Mouse (Mus musculus): ENCODE measurements around the gene Stra8.
A peak's percentile ranks its signal among the peaks of the same experiment; 100 is the strongest.

Stra8 gene

GRCm38 (mm10) chr6:34919956-34920355 lies at the start of gene Stra8:
Gene Stra8, plus strand, starts transcription at chr6:34920163.
- no peak for DNase-seq (ENCODE audit: low spot score in 2 of 2)

- no peak for DNase-seq (ENCODE audit: low spot score in 2 of 2)
Observed at GRCm38 (mm10) chr6:34870724-34871123, 49.2 kb upstream of the Stra8 start.

- DNase-seq (ENCODE audit: low spot score in 2 of 2): no peak
Observed at GRCm38 (mm10) chr6:34871929-34872328, 48.0 kb upstream of the Stra8 start.

GRCm38 (mm10) chr6:34872871-34873270 lies 47.1 kb upstream of the Stra8 start:
- no peak for DNase-seq (ENCODE audit: low spot score in 2 of 2)

GRCm38 (mm10) chr6:34874101-34874921 lies 45.7 kb upstream of the Stra8 start:
- no peak for DNase-seq (ENCODE audit: low spot score in 2 of 2)

- no peak for DNase-seq (ENCODE audit: low spot score in 2 of 2)
Observed at GRCm38 (mm10) chr6:34875268-34875761, 44.6 kb upstream of the Stra8 start.

GRCm38 (mm10) chr6:34875966-34876834 lies 43.8 kb upstream of the Stra8 start:
- no peak for DNase-seq (ENCODE audit: low spot score in 2 of 2)

- no peak for DNase-seq (ENCODE audit: low spot score in 2 of 2)
Observed at GRCm38 (mm10) chr6:34876835-34877156, 43.2 kb upstream of the Stra8 start.

- DNase-seq (ENCODE audit: low spot score in 2 of 2): peak; percentile 77 to 89
Observed at GRCm38 (mm10) chr6:34877509-34878321, 42.2 kb upstream of the Stra8 start, which contains the start of gene Cyren. Gene Cyren, minus strand, starts transcription at chr6:34878060.

GRCm38 (mm10) chr6:34879101-34879740 lies 40.7 kb upstream of the Stra8 start:
- no peak for DNase-seq (ENCODE audit: low spot score in 2 of 2)

- DNase-seq (ENCODE audit: low spot score in 2 of 2): no peak
Observed at GRCm38 (mm10) chr6:34879911-34880475, 40.0 kb upstream of the Stra8 start.

GRCm38 (mm10) chr6:34884724-34885123 lies 35.2 kb upstream of the Stra8 start:
- no peak for DNase-seq (ENCODE audit: low spot score in 2 of 2)

GRCm38 (mm10) chr6:34887131-34887850 lies 32.7 kb upstream of the Stra8 start:
- DNase-seq (ENCODE audit: low spot score in 2 of 2): no peak

- DNase-seq (ENCODE audit: low spot score in 2 of 2): no peak
Observed at GRCm38 (mm10) chr6:34889185-34889584, 30.8 kb upstream of the Stra8 start.

GRCm38 (mm10) chr6:34895569-34895968 lies 24.4 kb upstream of the Stra8 start:
- DNase-seq (ENCODE audit: low spot score in 2 of 2): no peak

- no peak for DNase-seq (ENCODE audit: low spot score in 2 of 2)
Observed at GRCm38 (mm10) chr6:34896168-34896780, 23.7 kb upstream of the Stra8 start.

GRCm38 (mm10) chr6:34899127-34899526 lies 20.8 kb upstream of the Stra8 start:
- no peak for DNase-seq (ENCODE audit: low spot score in 2 of 2)

- DNase-seq (ENCODE audit: low spot score in 2 of 2): no peak
Observed at GRCm38 (mm10) chr6:34900990-34901389, 19.0 kb upstream of the Stra8 start.

- DNase-seq (ENCODE audit: low spot score in 2 of 2): no peak
Observed at GRCm38 (mm10) chr6:34901911-34902444, 18.0 kb upstream of the Stra8 start.

Data from urinary bladder, adult 18-20 months (tissue).